Mouse (Mus musculus) kidney, adult 11 months (tissue): ENCODE data around the gene Aff3.

Experiments used
- DNase-seq: peaks from one replicate; pipeline ENCODE4 v3.0.0; 2022

Aff3 gene

GRCm38 (mm10) chr1:38217912-38218795, 446.6 kb downstream of the Aff3 start:
- no peak for DNase-seq

- no peak for DNase-seq
Observed at GRCm38 (mm10) chr1:38217098-38217497, 447.7 kb downstream of the Aff3 start.

GRCm38 (mm10) chr1:38213377-38213776, 451.4 kb downstream of the Aff3 start:
- no peak for DNase-seq

- DNase-seq = no peak
Observed at GRCm38 (mm10) chr1:38212386-38212785, 452.4 kb downstream of the Aff3 start.

GRCm38 (mm10) chr1:38202475-38203183, 462.1 kb downstream of the Aff3 start:
- DNase-seq = peak; percentile 33

GRCm38 (mm10) chr1:38201796-38202195, 463.0 kb downstream of the Aff3 start:
- DNase-seq = no peak

- peak; percentile 10 for DNase-seq
Observed at GRCm38 (mm10) chr1:38199669-38200635, 464.8 kb downstream of the Aff3 start.

- DNase-seq = no peak
Observed at GRCm38 (mm10) chr1:38198393-38199029, 466.2 kb downstream of the Aff3 start.

GRCm38 (mm10) chr1:38197145-38197682, 467.5 kb downstream of the Aff3 start:
- DNase-seq = peak; percentile 6

- no peak for DNase-seq
Observed at GRCm38 (mm10) chr1:38195721-38196120, 469.0 kb downstream of the Aff3 start.

GRCm38 (mm10) chr1:38186227-38186545, 478.6 kb downstream of the Aff3 start:
- DNase-seq = no peak

GRCm38 (mm10) chr1:38185517-38186226, 479.1 kb downstream of the Aff3 start:
- DNase-seq = peak; percentile 41

- DNase-seq = no peak
Observed at GRCm38 (mm10) chr1:38181020-38181550, 483.7 kb downstream of the Aff3 start.

- DNase-seq = no peak
Observed at GRCm38 (mm10) chr1:38178929-38179328, 485.8 kb downstream of the Aff3 start.

GRCm38 (mm10) chr1:38176077-38176476, 488.7 kb downstream of the Aff3 start:
- DNase-seq = peak; percentile 44

- DNase-seq = no peak
Observed at GRCm38 (mm10) chr1:38171874-38172273, 492.9 kb downstream of the Aff3 start.

GRCm38 (mm10) chr1:38165696-38166095, 499.1 kb downstream of the Aff3 start:
- DNase-seq = no peak

- DNase-seq = no peak
Observed at GRCm38 (mm10) chr1:38150086-38150485, 514.7 kb downstream of the Aff3 start.

- DNase-seq = no peak
Observed at GRCm38 (mm10) chr1:38146008-38146407, 518.7 kb downstream of the Aff3 start.

- no peak for DNase-seq
Observed at GRCm38 (mm10) chr1:38141371-38141770, 523.4 kb downstream of the Aff3 start.

GRCm38 (mm10) chr1:38140911-38141310, 523.8 kb downstream of the Aff3 start:
- DNase-seq = no peak
